Mouse (Mus musculus) kidney, postnatal 0 days (tissue): ENCODE results near the gene Dtx1. TPM values are rescaled to one million over a fixed set of nuclear protein-coding genes. Genes with fewer than 3 reads are reported as not detected.

Experiments
- ATAC-seq: fragments of 200-750 bp; cut with Nextera tagmentation; replicated peaks from 2 replicates; pipeline ENCODE4 v1.8.0; 2017; ENCODE audit warnings: low read depth, moderate number of reproducible peaks, moderate TSS enrichment, moderate library complexity; ENCODE audit not compliant: low FRiP score
- DNase-seq: peaks from one replicate; pipeline ENCODE4 v3.0.0-alpha.2; 2016; ENCODE audit warnings: low spot score
- H3K27ac ChIP-seq: fragments of 300-500 bp; sonication (generic); 2 replicates; pipeline ENCODE4 v1.5.1; 2014; ENCODE audit warnings: mild to moderate bottlenecking
- H3K27me3 ChIP-seq: fragments of 300-500 bp; sonication (generic); 2 replicates; pipeline ENCODE4 v1.6.1; 2014; ENCODE audit warnings: low read length, mixed read lengths; ENCODE audit not compliant: insufficient read depth
- H3K36me3 ChIP-seq: fragments of 300-500 bp; sonication (generic); 2 replicates; pipeline ENCODE4 v1.6.1; 2014; ENCODE audit warnings: low read length, mixed read lengths; ENCODE audit not compliant: insufficient read depth
- H3K4me1 ChIP-seq: fragments of 300-500 bp; sonication (generic); replicated peaks from 2 replicates; pipeline ENCODE4 v1.6.1; 2014; ENCODE audit warnings: antibody characterized with exemption, low read length, mixed read lengths; ENCODE audit not compliant: insufficient read depth
- H3K4me2 ChIP-seq: fragments of 300-500 bp; sonication (generic); 2 replicates; pipeline ENCODE4 v1.6.1; 2014; ENCODE audit warnings: mild to moderate bottlenecking, low read length, moderate library complexity, mixed read lengths
- H3K4me3 ChIP-seq: fragments of 300-500 bp; sonication (generic); replicated peaks from 2 replicates; pipeline ENCODE4 v1.5.1; 2014; ENCODE audit warnings: low read depth, low read length
- H3K9ac ChIP-seq: fragments of 300-500 bp; sonication (generic); 2 replicates; pipeline ENCODE4 v1.6.1; 2014; ENCODE audit warnings: low read depth, low read length
- H3K9me3 ChIP-seq: fragments of 300-500 bp; sonication (generic); replicated peaks from 2 replicates; pipeline ENCODE4 v1.6.1; 2016; ENCODE audit warnings: low read length, inconsistent platforms, mixed read lengths
- CTCF ChIP-seq: IDR thresholded peaks from 2 replicates; pipeline ENCODE4 v1.5.1; 2016; ENCODE audit warnings: antibody characterized with exemption, low read depth, mild to moderate bottlenecking, moderate library complexity
- WGBS: fragments of 180-500 bp; shearing (Covaris S2); extraction: QIAGEN DNeasy Blood & Tissue Kit; methylation state at CpG from one replicate; pipeline ENCODE4 v1.1.7; 2014; 5-methylcytosine and 5-hydroxymethylcytosine counted together
- polyA plus RNA-seq: library from polyadenylated mRNA; unstranded; fragments of >200 nt; fragmentation: Nextera tagmentation; extraction: Ambion mirVana; gene quantifications from 2 replicates; pipeline ENCODE4 v1.2.1, GENCODE M21; 2015

Dtx1 gene
- polyA plus RNA-seq, 1 experiment from 2014 or later: 5.5 TPM

GRCm38 (mm10) chr5:120643365-120644085 lies 68.2 kb downstream of the Dtx1 start:
- Histone ChIP-seq H3K9me3 (no peaks in the 10 kb centered on the region), H3K36me3 (no peaks in the 10 kb centered on the region), H3K27ac (no peak overlapping the region), H3K27me3 (no peaks in the 10 kb centered on the region), H3K4me2 (no peak overlapping the region), H3K4me1 (peaks cover 2% of the 10 kb centered on the region), H3K4me3 (no peak overlapping the region), H3K9ac (no peak overlapping the region)
- DNase-seq: no peak
- WGBS: 47% methylated on average over 14 of the region's 14 CpGs
- no peak for ATAC-seq
- no peak for TF ChIP-seq CTCF

DNA sequence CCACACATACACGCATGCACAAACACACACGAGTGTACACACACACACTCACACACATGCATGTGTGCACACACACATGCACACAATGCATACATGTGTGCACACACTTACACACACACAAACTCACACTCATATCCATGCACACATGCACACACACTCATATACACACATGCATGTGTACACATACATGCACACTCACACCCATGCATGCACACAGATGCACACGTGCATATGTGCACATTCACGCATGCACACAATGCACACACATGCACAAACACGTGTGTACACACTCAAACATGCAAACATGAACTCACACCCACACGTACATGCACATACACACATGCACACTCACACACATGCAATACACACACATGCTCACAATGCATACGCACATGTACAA lies 71.6 kb downstream of the Dtx1 start:
- no peaks in the 10 kb centered on the region for H3K27me3 ChIP-seq
- H3K4me3 ChIP-seq: no peak overlapping the region
- no peak overlapping the region for H3K9ac ChIP-seq
- ATAC-seq: no peak
- no peak for TF ChIP-seq CTCF
- whole genome bisulfite sequencing: 91% methylated on average over 7 of the region's 7 CpGs
- no peak for DNase-seq
- H3K9me3 ChIP-seq: no peaks in the 10 kb centered on the region
- no peaks in the 10 kb centered on the region for H3K36me3 ChIP-seq
- H3K27ac ChIP-seq: no peak overlapping the region
- no peak overlapping the region for H3K4me2 ChIP-seq
- no peaks in the 10 kb centered on the region for H3K4me1 ChIP-seq

DNA sequence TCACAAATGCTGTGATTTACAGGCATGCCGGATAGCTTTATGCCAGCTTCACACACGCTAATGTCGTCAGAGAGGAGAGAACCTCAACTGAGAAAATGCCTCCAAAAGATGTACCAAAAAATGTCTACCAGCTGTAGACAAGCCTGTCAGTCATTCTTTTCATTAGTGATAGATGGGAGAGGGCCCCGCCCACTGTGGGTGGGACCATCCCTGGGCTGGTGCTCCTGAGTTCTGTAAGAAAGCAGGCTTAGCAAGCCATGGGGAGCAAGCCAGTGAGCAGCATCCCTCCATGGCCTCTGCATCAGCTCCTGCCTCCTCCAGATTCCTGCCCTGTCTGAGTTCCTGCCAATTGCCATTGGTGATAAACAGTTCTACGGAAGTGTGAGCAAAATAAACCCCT lies 76.1 kb downstream of the Dtx1 start:
- Histone ChIP-seq H3K9ac (no peak overlapping the region), H3K4me3 (no peak overlapping the region), H3K27ac (no peak overlapping the region), H3K27me3 (no peaks in the 10 kb centered on the region), H3K36me3 (no peaks in the 10 kb centered on the region), H3K4me2 (no peak overlapping the region), H3K4me1 (no peaks in the 10 kb centered on the region), H3K9me3 (no peaks in the 10 kb centered on the region)
- TF ChIP-seq CTCF: no peak
- DNase-seq: no peak
- no peak for ATAC-seq
- WGBS: 71% methylated on average over 5 of the region's 5 CpGs

GRCm38 (mm10) chr5:120634860-120635259 lies 76.9 kb downstream of the Dtx1 start:
- 24% methylated on average over 5 of the region's 5 CpGs for WGBS
- H3K27me3 ChIP-seq: no peaks in the 10 kb centered on the region; the same call in 1 of the 2 replicates
- no peak for DNase-seq
- no peaks in the 10 kb centered on the region for H3K36me3 ChIP-seq
- no peak overlapping the region for H3K27ac ChIP-seq
- no peak for ATAC-seq
- H3K9ac ChIP-seq: no peak overlapping the region
- TF ChIP-seq CTCF: no peak
- no peaks in the 10 kb centered on the region for H3K4me1 ChIP-seq
- H3K9me3 ChIP-seq: no peaks in the 10 kb centered on the region
- no peak overlapping the region for H3K4me3 ChIP-seq
- no peak overlapping the region for H3K4me2 ChIP-seq

DNA sequence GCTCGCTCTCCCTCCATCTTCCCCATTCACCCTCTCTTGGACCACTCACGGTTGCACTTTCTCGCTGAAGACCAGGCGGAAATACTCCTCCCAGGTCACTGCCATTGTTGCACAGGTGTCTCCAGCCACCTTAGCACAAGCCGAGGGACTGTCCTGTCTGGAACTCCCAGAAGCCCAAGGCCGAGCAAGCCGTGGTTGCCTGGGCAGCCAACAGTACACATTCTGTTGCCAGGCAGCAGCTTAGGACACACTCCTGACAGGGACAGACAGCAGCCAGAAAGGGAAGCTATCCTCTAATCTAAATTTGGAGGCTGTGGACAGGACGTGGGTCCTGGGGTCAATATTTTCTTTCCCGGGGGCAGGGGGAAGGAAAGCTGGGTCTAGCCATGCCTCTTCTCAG lies 77.6 kb downstream of the Dtx1 start, which contains the start of gene Cfap73:
Gene Cfap73 (minus strand): TSS at position 105 of the 400 bp plus-strand sequence.
- H3K9me3 ChIP-seq: no peaks in the 10 kb centered on the region
- H3K4me2 ChIP-seq: no peak within 1 kb of the TSS
- TF ChIP-seq CTCF: no peak
- ATAC-seq (no peak), DNase-seq (no peak)
- no peak within 1 kb of the TSS for H3K4me3 ChIP-seq
- 55% methylated on average over 9 of the region's 9 CpGs for WGBS
- H3K4me1 ChIP-seq: no peaks in the 10 kb centered on the region
- no peaks in the 10 kb centered on the region for H3K36me3 ChIP-seq
- H3K27ac ChIP-seq: no peak within 1 kb of the TSS
- no peak within 1 kb of the TSS for H3K9ac ChIP-seq
- no peaks in the 10 kb centered on the region; the same call in 1 of the 2 replicates for H3K27me3 ChIP-seq

- Histone ChIP-seq H3K9me3 (no peaks in the 10 kb centered on the region), H3K4me2 (no peak overlapping the region), H3K9ac (no peak overlapping the region), H3K27ac (no peak overlapping the region), H3K36me3 (peaks cover 8% of the 10 kb centered on the region; the same call in 1 of the 2 replicates), H3K4me3 (no peak overlapping the region), H3K27me3 (no peaks in the 10 kb centered on the region; the same call in 1 of the 2 replicates), H3K4me1 (no peaks in the 10 kb centered on the region)
- TF ChIP-seq CTCF: peak; percentile 36; the same call in 1 of the 2 replicates
- WGBS: 90% methylated on average over 5 of the region's 5 CpGs
- ATAC-seq (no peak), DNase-seq (no peak)
Measured at GRCm38 (mm10) chr5:120631892-120632291, 79.8 kb downstream of the Dtx1 start.
